Mouse (Mus musculus) forebrain, embryonic 13.5 days (tissue): Measurements from ENCODE around the gene Slc47a2. TPM values are rescaled to one million over a fixed set of nuclear protein-coding genes. Genes with fewer than 3 reads are reported as not detected.

Experiments
- ATAC-seq: fragments of 200-750 bp; cut with Nextera tagmentation; 2 replicates; pipeline ENCODE4 v1.8.0; 2017
- H3K27ac ChIP-seq: fragments of 300-500 bp; sonication (generic); 2 replicates; pipeline ENCODE4 v1.5.1; 2015; ENCODE audit warnings: inconsistent platforms, mild to moderate bottlenecking, moderate library complexity
- H3K27me3 ChIP-seq: fragments of 300-500 bp; sonication (generic); 2 replicates; pipeline ENCODE4 v1.6.1; 2015; ENCODE audit warnings: mild to moderate bottlenecking, inconsistent platforms
- H3K36me3 ChIP-seq: fragments of 300-500 bp; sonication (generic); 2 replicates; pipeline ENCODE4 v1.6.1; 2015; ENCODE audit warnings: mild to moderate bottlenecking, inconsistent platforms; ENCODE audit not compliant: poor library complexity, severe bottlenecking
- H3K4me1 ChIP-seq: fragments of 300-500 bp; sonication (generic); 2 replicates; pipeline ENCODE4 v1.6.1; 2015; ENCODE audit warnings: inconsistent platforms
- H3K4me2 ChIP-seq: fragments of 300-500 bp; sonication (generic); 2 replicates; pipeline ENCODE4 v1.6.1; 2015; ENCODE audit warnings: inconsistent platforms, mild to moderate bottlenecking, moderate library complexity
- H3K4me3 ChIP-seq: fragments of 300-500 bp; sonication (generic); 2 replicates; pipeline ENCODE4 v1.5.1; 2015; ENCODE audit warnings: mild to moderate bottlenecking, inconsistent platforms
- H3K9ac ChIP-seq: fragments of 300-500 bp; sonication (generic); 2 replicates; pipeline ENCODE4 v1.6.1; 2015; ENCODE audit warnings: mild to moderate bottlenecking, inconsistent platforms
- H3K9me3 ChIP-seq: fragments of 300-500 bp; sonication (generic); replicated peaks from 2 replicates; pipeline ENCODE4 v1.6.1; 2016; ENCODE audit warnings: inconsistent platforms
- WGBS: fragments of 180-500 bp; shearing (Covaris S2); methylation state at CpG from one replicate; pipeline ENCODE4 v1.1.7; 2015; 5-methylcytosine and 5-hydroxymethylcytosine counted together
- polyA plus RNA-seq: library from polyadenylated mRNA; unstranded; fragments of >200 nt; fragmentation: Nextera tagmentation; extraction: Ambion mirVana; gene quantifications from 2 replicates; pipeline ENCODE4 v1.2.1, GENCODE M21; 2015

The Slc47a2 gene
- polyA plus RNA-seq, 1 experiment from 2014 or later = not detected

- no peaks in the 10 kb centered on the region for H3K9me3 ChIP-seq
- H3K4me1 ChIP-seq = peaks cover 7% of the 10 kb centered on the region
- H3K9ac ChIP-seq = no peak overlapping the region
- ATAC-seq = no peak
- no peak overlapping the region for H3K4me2 ChIP-seq
- no peaks in the 10 kb centered on the region for H3K36me3 ChIP-seq
- H3K27ac ChIP-seq = no peak overlapping the region
- H3K4me3 ChIP-seq = no peak overlapping the region
- 72% methylated on average over 2 of the region's 2 CpGs for WGBS
- H3K27me3 ChIP-seq = no peaks in the 10 kb centered on the region
These were observed 44.8 kb downstream of the Slc47a2 start for GRCm38 (mm10) chr11:61297901-61298300.

- WGBS = 79% methylated on average over 2 of the region's 2 CpGs
- H3K27me3 ChIP-seq = no peaks in the 10 kb centered on the region
- no peaks in the 10 kb centered on the region for H3K9me3 ChIP-seq
- no peak overlapping the region for H3K4me3 ChIP-seq
- no peak overlapping the region for H3K4me2 ChIP-seq
- no peaks in the 10 kb centered on the region for H3K36me3 ChIP-seq
- peaks cover 7% of the 10 kb centered on the region for H3K4me1 ChIP-seq
- H3K9ac ChIP-seq = no peak overlapping the region
- H3K27ac ChIP-seq = no peak overlapping the region
- ATAC-seq = no peak
These were observed 45.3 kb downstream of the Slc47a2 start for GRCm38 (mm10) chr11:61297326-61297725.

DNA sequence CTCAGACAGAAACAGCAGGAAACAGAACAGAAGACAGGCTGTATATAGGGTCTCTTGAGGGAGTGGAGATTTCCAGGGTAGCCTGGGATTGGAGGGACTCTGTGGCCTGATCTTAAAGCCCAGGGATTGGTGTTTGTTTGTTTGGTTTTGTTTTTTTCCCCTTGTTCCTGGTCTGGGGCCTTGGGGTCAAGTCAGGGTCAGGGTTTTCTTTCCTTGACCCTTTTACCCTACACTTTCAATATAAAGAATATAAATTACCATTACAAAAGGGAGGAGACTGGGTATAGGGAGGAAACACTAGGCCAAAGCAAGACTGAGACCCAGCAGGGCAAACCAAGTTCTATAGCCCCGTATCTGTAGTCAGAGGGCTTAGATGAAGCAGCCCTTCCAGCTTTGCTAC lies 46.1 kb downstream of the Slc47a2 start:
- no peak for ATAC-seq
- H3K4me3 ChIP-seq = no peak overlapping the region
- no peaks in the 10 kb centered on the region for H3K9me3 ChIP-seq
- H3K27ac ChIP-seq = no peak overlapping the region
- H3K27me3 ChIP-seq = no peaks in the 10 kb centered on the region
- no peak overlapping the region for H3K9ac ChIP-seq
- H3K36me3 ChIP-seq = no peaks in the 10 kb centered on the region
- 22% methylated on average over 1 of the region's 1 CpGs for WGBS
- no peak overlapping the region for H3K4me2 ChIP-seq
- H3K4me1 ChIP-seq = peaks cover 7% of the 10 kb centered on the region

GRCm38 (mm10) chr11:61295556-61295955 lies 47.1 kb downstream of the Slc47a2 start:
- Histone ChIP-seq H3K4me2 (no peak overlapping the region), H3K4me1 (peaks cover under 1% of the 10 kb centered on the region; the same call in 1 of the 2 replicates), H3K27ac (no peak overlapping the region), H3K4me3 (no peak overlapping the region), H3K27me3 (no peaks in the 10 kb centered on the region), H3K36me3 (no peaks in the 10 kb centered on the region), H3K9ac (no peak overlapping the region), H3K9me3 (no peaks in the 10 kb centered on the region)
- no peak for ATAC-seq
- 87% methylated on average over 2 of the region's 2 CpGs for WGBS

DNA sequence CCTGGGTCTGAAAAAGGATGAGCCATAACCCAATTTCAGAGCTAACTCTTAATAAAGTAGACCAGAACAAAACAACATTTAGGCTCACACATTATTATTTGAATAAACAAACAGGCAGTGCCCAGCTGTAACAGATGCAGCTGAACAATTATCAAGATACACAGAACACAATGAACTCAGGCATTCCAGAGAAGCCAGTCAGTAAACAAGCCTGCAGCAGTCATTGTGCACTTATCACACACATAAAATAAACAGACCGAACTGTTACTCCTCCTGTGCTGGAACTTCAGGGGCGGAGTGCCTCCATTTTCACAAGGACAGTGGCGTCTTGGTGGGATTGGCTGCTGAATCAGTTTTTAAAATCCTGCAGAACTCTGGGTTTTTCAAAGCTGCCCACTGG lies 48.2 kb downstream of the Slc47a2 start:
- WGBS = 84% methylated on average over 3 of the region's 3 CpGs
- Histone ChIP-seq H3K27me3 (no peaks in the 10 kb centered on the region), H3K4me3 (no peak overlapping the region), H3K9ac (no peak overlapping the region), H3K4me2 (no peak overlapping the region), H3K36me3 (no peaks in the 10 kb centered on the region), H3K27ac (no peak overlapping the region), H3K4me1 (no peaks in the 10 kb centered on the region), H3K9me3 (no peaks in the 10 kb centered on the region)
- no peak for ATAC-seq

GRCm38 (mm10) chr11:61293251-61293650 lies 49.4 kb downstream of the Slc47a2 start:
- Histone ChIP-seq H3K4me2 (no peak overlapping the region), H3K9me3 (no peaks in the 10 kb centered on the region), H3K36me3 (no peaks in the 10 kb centered on the region), H3K4me1 (no peaks in the 10 kb centered on the region), H3K9ac (no peak overlapping the region), H3K4me3 (no peak overlapping the region), H3K27ac (no peak overlapping the region), H3K27me3 (no peaks in the 10 kb centered on the region)
- ATAC-seq = no peak
- whole genome bisulfite sequencing = 54% methylated on average over 2 of the region's 2 CpGs

DNA sequence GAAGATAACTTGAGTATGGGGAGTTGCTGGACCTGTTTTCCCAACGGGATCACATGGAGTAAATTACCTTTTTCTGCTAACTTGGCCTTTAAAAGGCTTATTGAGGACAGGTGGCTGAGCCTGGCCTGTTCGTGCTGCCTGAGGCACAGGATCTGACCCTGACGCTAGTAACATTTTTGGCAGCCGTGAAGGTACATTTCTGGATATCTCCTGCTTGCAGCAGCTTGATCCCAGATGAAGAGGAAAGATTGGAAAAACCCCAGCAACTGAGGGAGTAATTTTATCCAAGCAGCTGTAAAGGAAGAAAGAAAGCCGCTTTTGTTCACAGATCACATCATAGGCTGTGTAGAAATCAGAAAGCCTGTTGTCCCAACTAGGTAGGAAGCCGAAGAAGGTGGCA lies 58.3 kb downstream of the Slc47a2 start:
- no peak overlapping the region for H3K4me2 ChIP-seq
- WGBS = 85% methylated on average over 6 of the region's 6 CpGs
- ATAC-seq = no peak
- no peak overlapping the region for H3K27ac ChIP-seq
- no peaks in the 10 kb centered on the region for H3K9me3 ChIP-seq
- H3K27me3 ChIP-seq = no peaks in the 10 kb centered on the region
- H3K4me3 ChIP-seq = no peak overlapping the region
- H3K4me1 ChIP-seq = no peaks in the 10 kb centered on the region
- H3K36me3 ChIP-seq = no peaks in the 10 kb centered on the region
- H3K9ac ChIP-seq = no peak overlapping the region

DNA sequence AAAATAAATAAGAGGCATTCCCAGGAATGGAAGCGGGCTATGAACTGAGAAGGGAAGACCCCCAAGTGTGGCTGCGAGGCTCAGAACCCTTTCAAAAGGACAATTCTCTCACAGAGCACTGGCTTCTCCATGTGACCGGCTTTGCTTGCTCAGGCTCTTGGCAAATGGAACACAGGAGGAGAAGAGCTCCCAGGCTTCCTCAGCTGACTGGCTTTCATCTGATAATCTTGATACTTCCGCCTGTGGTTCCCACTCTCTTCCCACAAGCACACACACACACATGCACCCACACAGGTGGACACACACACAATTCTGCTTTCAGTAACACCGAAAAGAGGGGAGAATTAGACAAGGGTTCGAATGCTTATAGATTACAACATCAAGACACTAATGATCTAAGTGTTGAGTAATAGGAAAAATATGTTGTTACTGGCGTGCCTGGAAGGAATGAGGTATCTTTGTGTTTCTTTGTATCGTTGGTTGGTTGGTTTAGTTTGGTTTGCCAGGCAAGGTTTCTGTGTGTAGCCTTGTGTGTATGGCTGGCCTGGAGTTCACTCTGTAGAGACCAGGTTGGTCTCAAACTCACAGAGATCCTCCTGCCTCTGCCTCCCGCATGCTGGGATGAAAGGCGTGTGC lies 59.1 kb downstream of the Slc47a2 start:
- Histone ChIP-seq H3K27me3 (no peaks in the 10 kb centered on the region), H3K4me2 (no peak overlapping the region), H3K36me3 (no peaks in the 10 kb centered on the region), H3K4me3 (no peak overlapping the region), H3K9ac (no peak overlapping the region), H3K9me3 (no peaks in the 10 kb centered on the region), H3K4me1 (no peaks in the 10 kb centered on the region), H3K27ac (no peak overlapping the region)
- 86% methylated on average over 10 of the region's 10 CpGs for WGBS
- no peak for ATAC-seq

DNA sequence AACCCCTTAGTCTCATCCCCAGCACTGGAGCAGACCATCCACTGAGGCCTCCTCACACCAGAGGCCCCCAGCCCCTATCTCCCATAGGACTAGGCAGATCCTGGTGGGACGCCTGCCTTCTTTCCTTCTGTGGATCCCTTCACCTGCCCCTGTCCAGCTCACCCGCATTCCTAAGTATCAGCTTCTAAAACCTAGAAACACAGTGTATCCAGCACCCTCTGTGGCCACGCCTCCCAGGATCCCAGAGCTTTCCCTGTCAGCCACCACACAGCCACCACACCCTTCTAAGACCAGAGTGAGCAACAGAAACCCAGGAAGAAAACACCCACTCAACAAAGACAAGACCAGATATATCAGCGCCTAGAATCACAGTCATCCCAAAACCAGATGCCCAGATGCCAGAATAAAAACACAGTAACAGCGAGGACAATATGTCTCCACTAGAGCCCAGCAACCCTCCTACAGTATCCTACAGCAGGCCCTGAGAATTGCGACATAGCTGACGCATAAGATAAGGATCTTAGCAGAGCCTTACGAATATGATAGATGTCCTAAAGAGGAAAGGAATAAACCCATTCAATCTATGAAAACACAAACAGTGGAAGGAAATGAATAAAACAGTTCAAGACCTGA lies 64.1 kb downstream of the Slc47a2 start:
- WGBS = 86% methylated on average over 8 of the region's 8 CpGs

GRCm38 (mm10) chr11:61277937-61278336 lies 64.7 kb downstream of the Slc47a2 start:
- ATAC-seq = no peak
- Histone ChIP-seq H3K4me2 (no peak overlapping the region), H3K9ac (no peak overlapping the region), H3K4me1 (no peaks in the 10 kb centered on the region), H3K9me3 (no peaks in the 10 kb centered on the region), H3K4me3 (no peak overlapping the region), H3K27me3 (0 out of 2 replicates have a peak, but pooled peaks cover 2% of the 10 kb centered on the region), H3K27ac (no peak overlapping the region), H3K36me3 (no peaks in the 10 kb centered on the region)
- WGBS = 79% methylated on average over 2 of the region's 2 CpGs

More for the DNA sequence above, 64.1 kb downstream of the Slc47a2 start:
- Histone ChIP-seq H3K36me3 (no peaks in the 10 kb centered on the region), H3K9me3 (no peaks in the 10 kb centered on the region), H3K27ac (no peak overlapping the region), H3K4me3 (no peak overlapping the region), H3K9ac (no peak overlapping the region), H3K27me3 (0 out of 2 replicates have a peak, but pooled peaks cover 2% of the 10 kb centered on the region), H3K4me2 (no peak overlapping the region), H3K4me1 (no peaks in the 10 kb centered on the region)
- ATAC-seq = no peak

- no peak overlapping the region for H3K4me2 ChIP-seq
- WGBS = 81% methylated on average over 3 of the region's 3 CpGs
- no peak for ATAC-seq
- no peaks in the 10 kb centered on the region for H3K36me3 ChIP-seq
- H3K27ac ChIP-seq = no peak overlapping the region
- H3K4me3 ChIP-seq = no peak overlapping the region
- no peaks in the 10 kb centered on the region for H3K4me1 ChIP-seq
- no peaks in the 10 kb centered on the region for H3K9me3 ChIP-seq
- no peak overlapping the region for H3K9ac ChIP-seq
- 0 out of 2 replicates have a peak, but pooled peaks cover 2% of the 10 kb centered on the region for H3K27me3 ChIP-seq
These were observed 66.2 kb downstream of the Slc47a2 start for GRCm38 (mm10) chr11:61276482-61276881.

- 0 out of 2 replicates have a peak, but pooled peaks cover 2% of the 10 kb centered on the region for H3K27me3 ChIP-seq
- H3K4me3 ChIP-seq = no peak overlapping the region
- H3K9me3 ChIP-seq = no peaks in the 10 kb centered on the region
- no peak overlapping the region for H3K9ac ChIP-seq
- H3K4me1 ChIP-seq = no peaks in the 10 kb centered on the region
- 87% methylated on average over 8 of the region's 8 CpGs for WGBS
- no peak overlapping the region for H3K4me2 ChIP-seq
- no peaks in the 10 kb centered on the region for H3K36me3 ChIP-seq
- ATAC-seq = no peak
- no peak overlapping the region for H3K27ac ChIP-seq
These were observed 67.6 kb downstream of the Slc47a2 start for GRCm38 (mm10) chr11:61275106-61275505.

DNA sequence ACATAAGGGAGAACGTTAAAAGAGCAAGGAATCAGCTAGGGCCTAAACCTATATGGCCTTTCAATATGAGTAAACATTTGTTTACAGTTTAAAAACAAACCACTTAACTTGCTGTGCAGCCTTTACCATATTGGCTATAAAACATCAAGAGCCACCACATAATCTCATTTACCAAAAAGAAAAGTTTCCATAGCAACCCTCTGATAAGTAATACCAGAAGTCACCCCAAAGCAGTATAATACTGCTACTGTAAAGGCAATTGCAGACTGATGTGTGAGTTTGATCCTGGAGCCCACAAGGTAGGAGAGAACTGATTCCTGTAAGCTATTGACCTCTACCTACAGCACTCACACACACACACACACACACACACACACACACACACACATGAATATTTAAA lies 68.2 kb downstream of the Slc47a2 start:
- Histone ChIP-seq H3K9ac (no peak overlapping the region), H3K4me1 (no peaks in the 10 kb centered on the region), H3K27me3 (0 out of 2 replicates have a peak, but pooled peaks cover 2% of the 10 kb centered on the region), H3K27ac (no peak overlapping the region), H3K9me3 (no peaks in the 10 kb centered on the region), H3K36me3 (no peaks in the 10 kb centered on the region), H3K4me3 (no peak overlapping the region), H3K4me2 (no peak overlapping the region)
- 86% methylated on average over 1 of the region's 1 CpGs for WGBS
- no peak for ATAC-seq
